Mouse (Mus musculus): ENCODE data around the gene Olfr836.
"Not testable (repeated sequence)": the region's sequence is repeated elsewhere in the genome, so short reads cannot be mapped to it uniquely, and the experiment has no call there.

The Olfr836 gene

GRCm38 (mm10) chr9:19120082-19120481 is at the start of gene Olfr836:
Olfr836 (plus strand) TSS chr9:19120382.
- DNase-seq (ENCODE audit: extremely low spot score, low read depth, low spot score) = no peak

GRCm38 (mm10) chr9:19084986-19085385 is 35.2 kb upstream of the Olfr836 start:
- no peak for DNase-seq (ENCODE audit: extremely low spot score, low read depth, low spot score)

- not testable (repeated sequence) for DNase-seq (ENCODE audit: extremely low spot score, low read depth, low spot score)
These were observed 27.1 kb upstream of the Olfr836 start for GRCm38 (mm10) chr9:19092889-19093753.

GRCm38 (mm10) chr9:19097286-19097685 is 22.9 kb upstream of the Olfr836 start:
- DNase-seq (ENCODE audit: extremely low spot score, low read depth, low spot score) = no peak

- no peak for DNase-seq (ENCODE audit: extremely low spot score, low read depth, low spot score)
These were observed 15.8 kb downstream of the Olfr836 start, which contains the start of gene Olfr837 for GRCm38 (mm10) chr9:19136017-19136416. Olfr837 (plus strand) TSS chr9:19136317.
